Mouse (Mus musculus): Measurements from ENCODE around the gene Sfr1.

The Sfr1 gene

DNA sequence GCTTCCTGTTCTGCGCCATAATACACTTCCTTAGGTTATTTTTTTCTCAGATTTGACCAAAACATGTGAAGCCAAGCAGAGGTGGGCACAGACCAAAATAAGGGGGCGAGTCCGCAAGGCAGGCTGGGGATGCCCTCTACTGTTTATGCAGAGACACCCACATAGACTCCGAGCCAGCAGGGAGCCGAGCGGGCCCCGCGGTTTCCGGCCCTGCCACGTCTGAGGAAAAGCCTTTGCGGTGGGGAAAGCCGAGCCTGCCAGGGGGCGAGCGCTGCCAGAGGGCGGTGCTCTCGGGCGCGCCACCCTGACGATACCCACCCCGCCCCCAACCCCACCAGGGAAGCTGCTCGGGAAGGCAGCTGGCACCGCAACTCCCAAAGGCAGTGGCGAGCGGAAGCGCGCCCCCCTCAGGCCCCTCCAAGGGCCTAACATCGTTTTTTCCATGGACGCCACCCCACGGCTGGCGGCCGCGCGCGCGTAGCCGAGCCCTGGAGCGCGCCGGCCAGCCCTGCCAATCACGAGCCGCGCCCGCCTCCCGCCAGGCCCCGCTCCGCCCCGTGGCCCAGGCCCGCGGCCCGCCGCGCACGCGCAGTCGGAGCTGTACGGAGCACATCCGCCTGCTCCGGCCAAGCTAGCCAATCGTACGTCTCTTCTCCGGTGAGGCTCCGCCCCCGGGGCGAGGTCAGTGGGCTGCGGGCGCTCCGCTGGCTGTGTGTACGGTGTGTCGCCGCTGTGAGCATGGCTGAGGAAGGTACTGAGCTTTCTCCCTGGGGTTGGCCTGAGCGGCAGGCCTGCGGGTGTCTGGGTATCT, at the start of gene Sfr1:
Gene Sfr1 (plus strand): TSS at position 612 of the 811 bp plus-strand sequence.
- peak; percentile 97 for DNase-seq (ENCODE audit: low spot score)

DNA sequence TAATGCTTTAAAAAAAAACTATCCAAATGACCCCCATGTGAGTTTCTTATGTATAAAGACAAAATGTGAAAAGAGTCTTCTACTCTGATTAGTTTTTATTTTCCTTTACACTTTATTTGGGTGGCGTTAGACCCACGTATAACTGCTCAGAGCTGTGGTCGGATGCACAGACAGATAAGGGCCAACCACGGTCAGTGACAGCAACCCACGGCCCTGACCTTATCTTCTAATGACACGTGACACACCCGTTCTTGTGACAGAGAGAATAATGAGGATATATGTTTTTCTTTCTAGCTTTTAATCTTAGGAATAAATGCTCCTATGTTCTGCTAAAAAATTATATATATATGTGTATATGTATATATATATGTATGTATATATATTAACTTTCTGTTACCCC, 41.9 kb upstream of the Sfr1 start:
- DNase-seq (ENCODE audit: low spot score) = no peak

DNA sequence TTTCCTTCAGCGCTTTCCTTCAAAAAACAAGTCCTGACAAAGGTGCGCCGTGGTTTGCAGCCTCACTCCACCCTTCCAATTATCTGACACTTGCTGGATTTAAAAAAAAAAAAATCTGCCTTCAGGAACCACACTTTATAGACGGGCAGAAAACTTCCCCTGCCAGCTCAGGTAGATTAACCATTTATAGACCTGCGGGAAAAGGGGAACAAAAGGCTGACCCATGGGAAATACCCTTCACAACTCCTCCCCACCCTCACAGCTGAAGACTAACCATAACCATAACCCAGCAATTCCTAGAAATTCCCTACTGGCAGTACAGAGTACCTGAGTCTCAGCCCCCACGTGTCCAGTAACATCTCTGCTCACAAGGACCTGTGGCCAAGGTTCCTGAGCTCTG, 39.5 kb upstream of the Sfr1 start, which contains the start of gene Col17a1:
Gene Col17a1 (minus strand): TSS at position 101 of the 400 bp plus-strand sequence.
- DNase-seq (ENCODE audit: low spot score) = no peak

DNA sequence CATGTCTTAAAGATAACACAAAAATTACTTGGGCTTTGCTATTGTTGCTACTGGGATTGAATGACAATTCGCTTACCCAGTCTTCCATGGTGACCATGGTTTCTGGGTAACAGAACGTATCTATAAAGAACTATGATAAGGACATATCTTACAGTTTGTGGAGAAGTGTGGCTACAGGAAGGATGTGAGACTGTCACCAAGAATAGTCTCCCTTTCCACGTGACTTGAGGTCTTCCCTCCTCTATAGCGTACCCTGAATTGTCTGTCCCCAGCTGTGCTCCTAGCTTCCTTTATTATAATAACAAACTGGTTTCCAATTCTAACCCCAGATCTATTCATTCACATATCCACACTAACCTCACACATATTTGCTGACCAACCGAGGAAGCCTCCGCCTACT, 35.8 kb upstream of the Sfr1 start:
- DNase-seq (ENCODE audit: low spot score) = no peak

DNA sequence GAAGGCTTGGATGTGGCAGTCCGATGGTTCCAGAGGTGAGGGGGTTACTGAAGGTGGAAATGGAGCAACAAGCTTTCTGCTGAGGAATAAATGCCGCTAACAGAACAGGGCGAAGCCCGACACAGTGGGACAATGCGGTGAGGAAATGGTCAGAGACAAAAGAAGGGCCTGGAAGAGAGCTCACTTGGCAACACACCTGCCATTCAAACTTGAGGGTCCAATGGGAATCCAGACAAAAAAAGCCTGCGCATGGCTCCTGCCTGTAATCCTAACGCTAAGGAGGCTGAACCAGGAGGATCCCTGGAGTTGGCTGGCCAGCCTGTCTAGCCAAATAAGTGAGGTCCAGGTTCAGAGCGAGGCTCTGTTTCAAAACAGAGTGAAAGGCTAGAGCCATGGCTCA, 35.1 kb upstream of the Sfr1 start:
- DNase-seq (ENCODE audit: low spot score) = no peak

DNA sequence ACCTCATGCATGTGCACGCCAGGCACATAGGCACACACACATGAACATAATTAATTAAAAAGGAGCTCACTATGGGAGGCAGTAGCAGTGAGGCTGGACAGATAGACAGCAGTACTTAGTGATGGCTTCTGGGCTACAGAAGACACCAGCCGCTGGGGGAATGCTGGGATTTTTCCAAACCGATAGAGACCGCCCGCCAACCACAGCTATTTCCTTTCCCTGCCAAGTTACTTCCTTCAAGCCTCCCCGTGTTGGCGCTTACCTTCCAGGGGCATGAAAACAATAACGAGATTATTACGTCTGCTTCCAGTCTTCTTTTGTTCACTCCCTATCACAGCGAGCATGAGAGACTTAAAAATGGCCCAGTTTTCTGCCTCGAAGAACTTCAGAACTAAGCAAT, 34.4 kb upstream of the Sfr1 start:
- no peak for DNase-seq (ENCODE audit: low spot score)

DNA sequence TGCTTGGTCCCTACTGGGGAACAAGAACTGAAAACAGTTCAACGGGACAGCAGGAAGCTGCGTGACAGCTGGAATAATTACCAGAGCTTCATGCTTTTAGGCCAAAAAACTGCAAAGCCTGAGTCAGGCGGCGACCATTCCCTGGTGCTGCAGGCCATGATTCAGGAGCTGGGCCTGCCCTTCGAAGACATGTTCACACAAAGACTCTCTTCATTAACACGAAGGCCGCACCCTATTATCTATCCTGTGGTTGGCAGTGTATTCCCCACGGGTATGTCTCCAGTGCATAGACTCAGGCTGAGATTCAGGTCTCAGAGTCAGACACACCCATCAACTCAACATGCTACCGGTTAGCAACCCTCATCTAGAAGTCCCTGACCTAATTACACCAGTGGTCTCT, 33.2 kb upstream of the Sfr1 start:
- DNase-seq (ENCODE audit: low spot score) = no peak

DNA sequence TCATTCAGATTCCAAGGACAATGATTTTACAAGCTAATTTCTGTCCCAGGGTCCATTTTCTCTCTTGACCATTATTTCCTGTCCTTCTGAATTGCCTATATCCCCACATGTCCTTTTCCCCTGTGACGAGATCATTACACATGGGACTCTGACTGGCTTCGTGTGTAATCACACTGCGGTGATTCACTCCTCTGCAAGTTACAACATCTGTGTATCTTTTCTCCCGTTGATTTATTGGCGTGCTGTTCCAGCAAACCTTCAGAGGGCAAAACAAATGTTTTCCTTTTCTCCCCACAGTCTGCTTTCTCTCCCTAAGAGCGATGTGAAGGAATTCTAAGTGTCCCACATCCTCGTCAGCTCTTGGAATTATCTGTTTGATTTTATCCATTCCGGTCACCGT, 31.7 kb upstream of the Sfr1 start:
- no peak for DNase-seq (ENCODE audit: low spot score)

DNA sequence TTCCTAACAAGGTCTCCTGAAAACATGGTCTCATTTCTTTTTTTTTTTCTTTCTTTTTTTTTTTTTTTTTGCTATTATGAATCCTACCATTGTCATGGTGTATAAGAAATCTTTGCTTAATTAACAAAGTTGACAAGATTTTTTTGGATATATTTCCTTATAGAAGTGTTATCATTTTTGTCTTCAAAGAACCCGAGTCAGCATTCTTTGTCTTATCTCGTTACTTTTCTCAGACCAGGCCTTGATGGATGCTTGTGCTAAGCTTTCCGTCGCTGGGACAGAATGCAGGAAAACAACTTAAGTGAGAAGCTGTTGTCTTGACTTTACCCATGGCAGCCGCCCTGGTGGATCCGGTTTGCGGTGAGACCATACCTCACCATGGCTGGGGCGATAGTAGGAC, 31.0 kb upstream of the Sfr1 start:
- DNase-seq (ENCODE audit: low spot score) = no peak

DNA sequence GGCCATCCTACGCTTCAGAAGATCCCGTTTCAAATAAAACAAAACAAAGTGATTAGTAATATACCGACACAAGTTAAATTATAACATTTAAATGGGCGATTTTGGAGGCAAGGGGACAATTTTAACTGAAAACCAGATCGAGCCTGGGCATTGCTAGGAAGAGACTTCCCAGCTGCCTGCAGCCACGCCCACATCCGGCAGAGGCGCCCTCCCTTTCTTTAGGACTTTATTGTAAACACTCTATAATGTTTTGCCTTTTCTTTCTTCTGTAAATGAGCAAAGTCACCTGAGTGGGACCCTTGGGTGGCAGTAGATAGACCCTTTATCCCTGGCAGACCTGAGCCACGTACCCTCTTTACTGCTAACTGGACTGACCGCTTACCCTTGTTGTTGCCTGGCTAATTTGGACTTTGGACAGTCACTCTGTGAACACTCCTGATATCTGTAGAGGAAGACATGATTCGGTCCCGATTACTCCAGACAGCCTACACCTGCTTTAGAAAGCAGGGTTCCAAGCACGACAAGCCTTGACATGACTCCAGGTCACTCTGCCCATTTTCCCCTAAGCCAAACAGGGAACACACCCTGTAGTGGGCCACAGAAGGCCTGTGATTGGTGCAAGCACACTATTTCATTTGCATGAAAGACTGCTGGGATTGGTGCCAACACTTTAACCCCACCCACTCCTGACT, 26.3 kb upstream of the Sfr1 start:
- DNase-seq (ENCODE audit: low spot score) = no peak

DNA sequence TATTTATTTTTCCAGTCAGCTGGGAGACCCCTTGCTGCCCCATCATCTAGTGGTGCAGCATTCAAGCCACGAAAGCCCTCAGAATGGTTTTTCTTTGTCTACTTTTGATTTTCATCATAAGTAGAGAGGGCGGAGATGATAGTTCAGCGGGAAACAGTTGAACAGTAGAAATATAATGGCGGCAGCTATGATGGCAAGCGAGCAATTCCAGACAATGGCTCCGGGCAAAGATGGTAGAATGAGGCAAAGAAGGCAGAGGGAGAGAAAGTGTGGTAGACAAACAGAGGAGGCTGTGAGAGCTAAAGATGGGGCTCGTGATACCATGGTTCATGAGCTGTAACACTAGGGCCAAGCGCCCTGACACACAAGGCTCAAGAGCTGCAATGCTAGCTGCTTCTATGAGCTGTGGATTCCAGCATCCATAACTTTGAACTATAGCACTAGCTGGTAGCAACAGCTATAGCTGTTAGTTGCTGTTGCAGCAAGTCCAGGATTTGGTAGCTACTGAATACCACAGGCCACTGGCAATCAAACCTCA, 25.6 kb upstream of the Sfr1 start:
- no peak for DNase-seq (ENCODE audit: low spot score)

DNA sequence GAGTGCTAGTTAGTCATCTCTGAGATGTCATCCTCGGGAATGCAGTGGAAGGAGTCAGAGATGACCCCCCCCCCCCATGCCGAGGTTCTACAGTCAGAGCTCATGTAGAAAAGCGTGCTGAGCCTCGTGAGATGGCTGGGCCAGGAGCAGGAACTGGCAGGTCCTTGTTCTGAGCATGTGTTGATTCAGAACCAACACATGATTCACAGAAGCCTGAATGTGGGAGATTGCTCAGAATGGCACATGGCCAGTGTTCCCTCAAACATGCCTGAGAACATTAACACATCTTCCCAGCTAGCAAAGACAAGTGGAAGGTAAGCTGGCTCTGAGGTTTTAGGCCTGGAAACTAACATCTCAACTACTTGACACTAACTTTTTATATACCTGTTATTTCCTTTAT, 21.1 kb upstream of the Sfr1 start:
- DNase-seq (ENCODE audit: low spot score) = no peak

DNA sequence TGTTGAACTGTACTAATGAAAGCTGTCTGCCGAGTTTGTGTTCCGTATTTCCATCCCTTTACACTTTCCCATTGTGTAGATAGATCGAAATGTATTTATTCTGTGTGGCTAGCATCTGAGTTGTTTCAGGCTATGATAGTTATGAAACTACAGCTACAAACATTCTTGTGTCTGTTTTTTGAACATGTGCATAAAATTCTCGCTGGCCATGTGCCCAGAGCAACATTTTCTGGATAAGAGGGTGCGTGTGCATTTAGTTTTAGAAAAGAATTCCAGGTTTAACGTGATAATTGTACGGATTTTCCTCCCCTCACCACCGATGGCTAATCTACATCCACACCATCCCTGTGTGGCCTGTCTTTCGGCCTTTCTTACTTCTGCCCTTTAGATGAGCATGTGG, 18.0 kb upstream of the Sfr1 start:
- DNase-seq (ENCODE audit: low spot score) = no peak

DNA sequence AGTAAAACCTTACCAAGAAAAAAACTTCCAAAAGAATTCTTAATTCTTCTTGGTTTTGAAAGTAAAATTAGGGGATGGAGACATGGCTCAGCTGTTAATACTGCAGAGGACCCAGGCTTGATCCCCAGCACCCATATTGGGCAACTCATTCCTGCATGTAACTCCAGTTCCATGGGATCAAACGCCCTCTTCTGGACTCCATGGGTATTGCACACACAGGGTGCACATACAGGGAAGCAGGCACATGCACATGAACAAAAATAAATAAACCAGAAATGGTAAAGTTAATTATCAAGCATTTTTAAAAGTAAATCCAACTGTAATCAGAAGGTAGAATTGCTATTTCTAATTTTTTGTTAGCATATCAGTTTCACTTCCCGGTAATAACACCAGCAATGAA, 15.3 kb upstream of the Sfr1 start:
- no peak for DNase-seq (ENCODE audit: low spot score)

DNA sequence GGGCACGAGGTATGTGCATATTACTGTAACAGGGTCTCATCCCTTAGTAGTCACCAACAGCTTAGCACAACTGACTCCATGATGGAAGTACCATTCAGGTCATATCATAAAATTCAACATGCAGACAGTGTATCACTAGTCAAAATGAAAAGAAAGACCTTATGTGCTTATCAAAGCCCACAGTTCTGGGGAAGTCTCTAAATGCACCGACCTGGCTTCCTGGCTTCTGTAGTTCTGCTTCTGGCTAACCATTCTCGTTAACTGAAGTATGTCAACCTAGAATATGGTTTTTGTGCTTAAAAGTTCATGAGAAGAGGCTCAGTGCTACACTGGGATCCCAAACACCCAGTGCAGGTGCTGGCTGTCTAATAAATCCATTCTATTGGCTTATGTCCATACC, 12.3 kb upstream of the Sfr1 start:
- no peak for DNase-seq (ENCODE audit: low spot score)

DNA sequence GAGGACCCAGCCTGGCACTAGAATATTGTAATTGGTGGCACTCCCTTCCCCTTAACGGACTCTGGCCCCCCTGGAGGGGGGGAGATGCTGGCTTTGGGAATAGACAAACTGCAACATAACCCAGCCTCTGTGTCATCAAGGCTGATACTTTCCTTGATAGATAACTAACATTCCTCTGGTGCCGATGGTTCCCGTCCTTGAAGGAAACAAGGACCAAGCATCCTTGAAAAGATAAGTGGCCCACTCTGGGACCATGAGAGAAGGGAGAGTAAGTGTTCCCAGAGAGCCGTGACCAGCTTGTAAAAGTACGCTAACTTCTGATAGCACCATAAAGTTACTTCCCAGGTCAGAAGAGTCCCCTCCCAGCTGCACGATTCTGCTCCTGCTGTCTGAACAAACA, 9.0 kb upstream of the Sfr1 start:
- DNase-seq (ENCODE audit: low spot score) = no peak

DNA sequence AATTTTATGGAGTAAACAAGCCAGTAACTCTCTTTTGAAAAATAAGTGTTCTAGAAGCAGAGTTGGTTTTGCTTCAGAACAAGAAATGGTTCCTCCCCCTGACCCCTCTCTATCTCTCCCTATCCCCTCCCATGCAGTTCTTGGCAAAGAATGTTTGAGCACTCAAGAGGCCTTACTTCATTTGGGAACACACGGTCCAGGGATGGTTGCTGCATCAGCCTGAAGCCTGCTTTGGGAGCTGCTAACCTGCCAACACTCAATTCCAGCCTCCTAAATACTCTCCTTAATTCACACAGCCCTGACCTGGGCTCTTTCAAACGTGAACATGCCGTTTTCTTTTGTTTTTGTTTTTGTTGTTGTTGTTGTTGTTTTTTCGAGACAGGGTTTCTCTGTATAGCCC, 6.6 kb upstream of the Sfr1 start:
- DNase-seq (ENCODE audit: low spot score) = no peak

DNA sequence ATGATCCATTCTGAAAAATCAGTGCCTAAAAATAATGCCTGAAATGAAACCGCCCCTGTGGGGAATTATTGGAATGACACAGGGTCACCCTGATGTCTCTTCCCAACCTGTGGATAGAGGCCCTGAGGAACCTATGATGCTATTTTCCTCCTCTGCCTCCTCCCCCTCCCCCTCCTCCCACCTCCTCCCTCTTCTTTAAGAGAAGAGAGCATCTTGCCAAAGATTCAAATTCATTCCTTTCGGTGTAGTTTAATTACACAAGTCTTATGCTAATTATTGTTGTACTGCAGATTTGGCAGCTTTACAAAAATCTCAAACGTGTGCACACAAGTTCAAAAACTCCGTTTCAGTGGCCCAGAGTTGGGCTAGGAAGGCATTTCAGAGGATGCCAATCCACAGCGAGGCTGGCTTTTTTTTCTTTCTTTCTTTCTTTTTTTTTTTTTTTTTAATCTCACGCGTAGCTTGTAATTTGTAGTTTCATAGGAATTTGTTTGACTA, 5.8 kb upstream of the Sfr1 start:
- DNase-seq (ENCODE audit: low spot score) = no peak

DNA sequence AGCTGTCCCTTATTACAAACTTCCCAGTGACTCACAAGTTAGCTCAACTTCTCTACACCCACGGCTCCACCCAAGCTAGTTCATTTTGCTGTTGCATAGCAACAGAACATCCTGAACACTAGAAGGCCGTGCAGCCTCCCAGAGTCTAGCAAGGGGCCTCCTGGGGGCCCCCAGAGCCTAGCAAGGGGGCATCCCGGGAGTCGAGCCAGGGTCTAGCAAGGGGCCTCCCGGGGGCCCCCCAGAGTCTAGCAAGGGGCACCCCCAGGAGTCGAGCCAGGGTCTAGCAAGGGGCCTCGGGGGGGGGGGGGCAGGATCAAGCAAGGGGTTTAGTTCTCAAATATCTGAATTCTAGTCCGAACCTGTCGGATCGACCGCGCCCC, 801 bp upstream of the Sfr1 start:
- DNase-seq (ENCODE audit: low spot score) = peak; percentile 89

DNA sequence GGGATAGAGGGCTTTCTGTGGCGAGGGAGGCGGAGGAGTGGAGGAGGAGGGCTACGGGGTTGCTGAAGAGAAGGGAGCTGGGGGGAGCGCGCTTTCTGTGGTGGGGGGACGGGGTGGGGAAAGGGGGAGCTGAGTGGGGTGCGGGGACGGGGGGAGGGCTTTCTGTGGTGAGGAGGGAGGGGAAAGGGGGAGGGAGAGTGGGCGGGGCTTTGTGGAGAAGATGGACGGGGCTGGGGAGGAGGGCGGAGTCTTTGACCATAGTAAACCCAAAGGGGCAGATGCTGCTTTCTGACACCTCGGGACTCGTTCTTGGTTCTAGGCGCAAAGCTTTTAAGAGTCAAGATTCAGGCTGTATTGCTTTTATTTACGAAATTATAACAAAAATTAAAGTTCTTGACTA, 449 bp downstream of the Sfr1 start:
- peak; percentile 85 for DNase-seq (ENCODE audit: low spot score)

DNA sequence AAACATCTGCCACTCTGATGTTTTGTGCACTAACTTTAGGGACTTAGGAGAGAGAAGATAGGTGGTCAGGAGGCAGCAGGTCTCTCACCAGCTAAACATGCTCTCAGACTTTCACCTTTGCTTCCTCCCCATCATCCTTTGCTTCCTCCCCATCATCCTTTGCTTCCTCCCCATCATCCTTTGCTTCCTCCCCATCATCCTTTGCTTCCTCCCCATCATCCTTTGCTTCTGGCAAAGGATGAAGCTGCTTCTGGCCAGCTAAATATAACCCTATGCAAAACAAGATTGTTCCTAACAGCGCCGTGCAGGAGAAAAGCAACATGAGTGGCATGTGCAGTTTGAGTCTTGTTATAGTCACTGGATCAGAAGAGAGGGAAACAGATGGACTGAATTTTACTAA, 15.6 kb downstream of the Sfr1 start:
- no peak for DNase-seq (ENCODE audit: low spot score)

DNA sequence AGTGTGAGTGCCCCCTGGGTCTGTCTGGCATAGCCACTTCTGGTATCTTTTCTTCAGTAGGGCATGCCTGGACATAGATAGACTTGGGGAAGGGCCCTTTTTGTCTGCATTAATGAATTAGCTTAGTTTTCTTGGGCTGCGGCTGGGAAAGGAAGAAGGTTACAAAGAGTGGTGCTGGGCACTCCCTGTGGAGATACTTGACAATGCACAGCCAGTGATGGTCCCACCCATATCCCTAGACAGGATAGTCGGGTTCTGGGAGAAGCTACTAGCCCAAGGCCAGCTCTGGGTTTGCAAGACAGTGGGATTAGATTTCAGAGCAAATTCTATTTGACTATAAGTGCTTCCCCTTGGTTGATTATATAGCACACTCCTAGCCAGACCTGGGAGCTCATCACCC, 17.5 kb downstream of the Sfr1 start:
- DNase-seq (ENCODE audit: low spot score) = no peak

DNA sequence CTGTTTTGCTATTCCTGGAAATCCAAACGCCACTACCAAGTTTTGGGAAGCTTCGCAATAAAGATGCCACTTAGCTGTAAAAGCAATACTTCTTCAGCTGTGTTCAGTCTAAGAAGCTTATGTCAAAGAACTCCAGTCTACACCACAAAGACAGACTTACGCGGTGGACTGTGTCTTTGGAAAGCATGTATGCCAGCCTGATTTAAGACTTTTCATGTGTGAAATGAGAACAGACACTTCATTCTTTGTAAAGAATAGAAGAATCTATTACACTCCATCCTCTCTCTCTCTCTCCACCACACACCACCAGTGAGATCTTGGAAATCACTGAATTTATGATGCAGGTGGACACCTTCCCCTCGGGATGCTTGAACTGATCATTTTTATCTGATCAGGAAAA, 18.9 kb downstream of the Sfr1 start:
- DNase-seq (ENCODE audit: low spot score) = peak; percentile 13
